Mouse (Mus musculus) hindbrain, embryonic 15.5 days (tissue): Measurements from ENCODE around the gene Rab11b. TPM values are rescaled to one million over a fixed set of nuclear protein-coding genes. Genes with fewer than 3 reads are reported as not detected.

Experiments
- ATAC-seq: fragments of 200-750 bp; cut with Nextera tagmentation; 2 replicates; pipeline ENCODE4 v1.8.0; 2017; ENCODE audit warnings: low read depth, moderate number of reproducible peaks, moderate TSS enrichment; ENCODE audit not compliant: low FRiP score
- H3K27ac ChIP-seq: fragments of 300-500 bp; sonication (generic); replicated peaks from 2 replicates; pipeline ENCODE4 v1.5.1; 2015; ENCODE audit warnings: mild to moderate bottlenecking, inconsistent platforms
- H3K27me3 ChIP-seq: fragments of 300-500 bp; sonication (generic); 2 replicates; pipeline ENCODE4 v1.6.1; 2015; ENCODE audit warnings: control low read depth, inconsistent platforms
- H3K36me3 ChIP-seq: fragments of 300-500 bp; sonication (generic); 2 replicates; pipeline ENCODE4 v1.6.1; 2015; ENCODE audit warnings: control low read depth, inconsistent platforms
- H3K4me1 ChIP-seq: fragments of 300-500 bp; sonication (generic); replicated peaks from 2 replicates; pipeline ENCODE4 v1.6.1; 2015; ENCODE audit warnings: control low read depth, inconsistent platforms
- H3K4me2 ChIP-seq: fragments of 300-500 bp; sonication (generic); 2 replicates; pipeline ENCODE4 v1.6.1; 2015; ENCODE audit warnings: moderate library complexity, mild to moderate bottlenecking, inconsistent platforms
- H3K4me3 ChIP-seq: fragments of 300-500 bp; sonication (generic); 2 replicates; pipeline ENCODE4 v1.5.1; 2015; ENCODE audit warnings: mild to moderate bottlenecking, inconsistent platforms
- H3K9ac ChIP-seq: fragments of 300-500 bp; sonication (generic); 2 replicates; pipeline ENCODE4 v1.6.1; 2015; ENCODE audit warnings: inconsistent platforms
- H3K9me3 ChIP-seq: fragments of 300-500 bp; sonication (generic); 2 replicates; pipeline ENCODE4 v1.6.1; 2016; ENCODE audit warnings: control low read depth, inconsistent platforms
- WGBS: fragments of 180-500 bp; shearing (Covaris S2); methylation state at CpG from one replicate; pipeline ENCODE4 v1.1.7; 2015; 5-methylcytosine and 5-hydroxymethylcytosine counted together
- polyA plus RNA-seq: library from polyadenylated mRNA; unstranded; fragments of >200 nt; fragmentation: Nextera tagmentation; extraction: Ambion mirVana; gene quantifications from 2 replicates; pipeline ENCODE4 v1.2.1, GENCODE M21; 2015

Rab11b gene
- polyA plus RNA-seq, 1 experiment from 2014 or later: 595 TPM

DNA sequence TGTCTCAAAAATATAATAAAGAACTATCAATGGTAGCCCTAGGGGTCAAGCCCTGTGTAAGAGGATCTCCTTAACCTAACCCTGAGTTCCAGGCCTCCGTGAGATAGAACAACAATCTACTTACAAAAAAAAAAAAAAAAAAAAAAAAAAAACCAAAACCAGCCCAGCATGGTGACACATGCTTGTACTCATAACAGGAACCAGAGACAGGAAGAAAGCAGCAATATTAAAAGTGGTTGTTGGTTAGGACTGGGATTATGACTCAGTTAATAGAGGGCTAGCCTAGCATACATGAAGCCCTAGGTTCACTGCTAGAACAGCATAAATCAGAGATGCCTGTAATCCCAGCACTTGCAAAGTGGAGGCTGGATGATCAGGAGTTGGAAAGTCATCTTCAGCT lies 58.2 kb downstream of the Rab11b start:
- no peak for ATAC-seq
- no peaks in the 10 kb centered on the region for H3K27me3 ChIP-seq
- H3K9me3 ChIP-seq: no peaks in the 10 kb centered on the region
- no peak overlapping the region for H3K27ac ChIP-seq
- no peak overlapping the region for H3K4me3 ChIP-seq
- no peak overlapping the region for H3K4me2 ChIP-seq
- H3K9ac ChIP-seq: no peak overlapping the region
- peaks cover 45% of the 10 kb centered on the region for H3K36me3 ChIP-seq
- no peaks in the 10 kb centered on the region for H3K4me1 ChIP-seq
- WGBS: 89% methylated on average over 1 of the region's 1 CpGs

DNA sequence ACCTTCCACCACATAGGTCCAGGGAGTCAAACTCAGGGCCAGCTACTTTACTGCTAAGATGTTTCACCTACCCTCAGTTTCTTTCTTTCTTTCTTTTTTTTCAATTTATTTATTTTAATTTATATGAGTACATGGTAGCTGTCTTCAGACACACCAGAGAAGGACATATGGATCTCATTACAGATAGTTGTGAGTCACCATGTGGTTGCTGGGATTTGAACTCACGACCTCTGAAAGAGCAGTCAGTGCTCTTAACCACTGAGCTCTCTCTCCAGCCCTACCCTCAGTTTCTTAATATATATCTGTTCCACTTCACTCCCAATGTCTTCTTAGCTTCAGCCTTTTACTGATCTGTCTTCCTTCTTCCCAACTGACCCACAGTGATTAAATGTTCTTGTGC lies 64.9 kb downstream of the Rab11b start:
- Histone ChIP-seq H3K36me3 (peaks cover 61% of the 10 kb centered on the region), H3K27ac (no peak overlapping the region), H3K27me3 (no peaks in the 10 kb centered on the region), H3K4me3 (no peak overlapping the region), H3K9ac (no peak overlapping the region), H3K4me2 (no peak overlapping the region), H3K4me1 (no peaks in the 10 kb centered on the region), H3K9me3 (no peaks in the 10 kb centered on the region)
- 90% methylated on average over 1 of the region's 1 CpGs for WGBS
- no peak for ATAC-seq

Other genes with a start within 250 kb of the Rab11b start
- 60.6 and 60.7 TPM in 2 replicates for gene Adamts10, start 236.3 kb downstream of the Rab11b start, polyA plus RNA-seq
- 1.6 and 2.3 TPM in 2 replicates for gene Myo1f, start 204.8 kb downstream of the Rab11b start, polyA plus RNA-seq
- gene Zfp414, start 131.4 kb downstream of the Rab11b start, polyA plus RNA-seq: 60.6 and 75.8 TPM in 2 replicates
- gene Pram1, start 122.5 kb downstream of the Rab11b start, polyA plus RNA-seq: 0.44 and 0.56 TPM in 2 replicates
- gene Hnrnpm, start 73.7 kb downstream of the Rab11b start, polyA plus RNA-seq: 179 and 192 TPM in 2 replicates
- 84.6 and 86.7 TPM in 2 replicates for gene March2, start 41.9 kb downstream of the Rab11b start, polyA plus RNA-seq
- gene Angptl4, start 21.3 kb upstream of the Rab11b start, polyA plus RNA-seq: 23.2 and 23.9 TPM in 2 replicates
- 50.4 and 57.1 TPM in 2 replicates for gene Kank3, start 50.0 kb upstream of the Rab11b start, polyA plus RNA-seq
- 474 and 594 TPM in 2 replicates for gene Rps28, start 64.0 kb upstream of the Rab11b start, polyA plus RNA-seq
- 496 and 540 TPM in 2 replicates for gene Ndufa7, start 64.0 kb upstream of the Rab11b start, polyA plus RNA-seq
- 54.7 and 55.3 TPM in 2 replicates for gene Cd320, start 82.6 kb upstream of the Rab11b start, polyA plus RNA-seq
- not detected in 2 replicates for gene Gm7029, start 113.3 kb upstream of the Rab11b start, polyA plus RNA-seq
- gene Kifc1, start 130.1 kb upstream of the Rab11b start, polyA plus RNA-seq: 2.2 and 2.7 TPM in 2 replicates
- gene Platr17, start 144.6 kb upstream of the Rab11b start, polyA plus RNA-seq: 0.26 TPM in 1 of 2 replicates, not detected in the other
- 50.3 and 55.9 TPM in 2 replicates for gene Daxx, start 148.9 kb upstream of the Rab11b start, polyA plus RNA-seq
- 30.5 and 33.2 TPM in 2 replicates for gene Tapbp, start 155.4 kb upstream of the Rab11b start, polyA plus RNA-seq
- 17.1 TPM in 2 replicates for gene Zbtb22, start 155.4 kb upstream of the Rab11b start, polyA plus RNA-seq
- 55.1 and 60.1 TPM in 2 replicates for gene Rgl2, start 169.0 kb upstream of the Rab11b start, polyA plus RNA-seq
- gene Pfdn6, start 179.8 kb upstream of the Rab11b start, polyA plus RNA-seq: 172 and 185 TPM in 2 replicates
- gene Wdr46, start 180.1 kb upstream of the Rab11b start, polyA plus RNA-seq: 24.3 and 26.5 TPM in 2 replicates
- 12.8 and 14.1 TPM in 2 replicates for gene B3galt4, start 191.0 kb upstream of the Rab11b start, polyA plus RNA-seq
- gene Vps52, start 195.3 kb upstream of the Rab11b start, polyA plus RNA-seq: 74.8 and 76.6 TPM in 2 replicates
- gene Rps18, start 195.5 kb upstream of the Rab11b start, polyA plus RNA-seq: 701 and 784 TPM in 2 replicates
- 19.5 and 25.2 TPM in 2 replicates for gene H2-K1, start 239.8 kb upstream of the Rab11b start, polyA plus RNA-seq